In the genomic region with DNA sequence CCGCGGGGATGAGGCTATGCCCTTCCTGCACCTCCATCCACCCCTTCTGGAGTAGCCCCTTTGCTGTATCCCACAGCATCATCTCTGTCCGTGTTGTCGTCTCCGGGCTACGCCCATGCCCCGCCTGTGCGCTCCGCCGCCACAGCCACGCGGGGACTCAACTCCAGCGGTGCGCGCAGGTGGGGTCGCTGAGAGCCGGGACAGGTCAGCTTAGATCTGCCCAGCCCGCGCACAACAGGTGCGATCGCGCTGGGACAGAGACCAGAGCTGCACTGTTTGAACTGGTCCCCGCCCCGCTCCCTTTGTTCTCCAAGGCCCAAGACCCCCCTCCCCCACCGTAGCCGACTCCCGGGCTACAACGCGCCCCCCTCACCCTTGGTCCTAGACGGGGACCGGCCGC, we compare ENCODE assay signal across 9 mouse cellular contexts. TPM values are rescaled to one million over a fixed set of nuclear protein-coding genes. Genes with fewer than 3 reads are reported as not detected.
A peak's percentile ranks its signal among the peaks of the same experiment; 100 is the strongest.
DNase-seq lines count a peak whose midpoint lies in the region; ATAC-seq lines count a peak whose summit lies in the region.
"Had no signal": no experiment of that assay in that cellular context is flagged by ENCODE, and none has a peak within 500 bp of the region (broad histone marks: within the 10 kb centered on the region; RNA-seq: fewer than 3 reads in every experiment).

No protein-coding gene starts in this region.

- peak overlapping the region; percentile 96 for H3K9ac ChIP-seq in midbrain, embryonic 11.5 days (ENCODE audit: low read length)

- under 1% methylated on average over 28 of the region's 32 CpGs for WGBS in midbrain, embryonic 11.5 days

- peaks cover 11% of the 10 kb centered on the region; the same call in 1 of the 2 replicates for H3K36me3 ChIP-seq in midbrain, embryonic 11.5 days (ENCODE audit: control insufficient read depth, insufficient read depth, low read length)

- H3K27me3 ChIP-seq in midbrain, embryonic 11.5 days (ENCODE audit: control insufficient read depth, insufficient read depth, low read length): no peaks in the 10 kb centered on the region

- H3K4me2 ChIP-seq in midbrain, embryonic 11.5 days: peak overlapping the region; percentile 69

- ATAC-seq in erythroblast, adult 5-6 weeks (replicated peaks; ENCODE audit: low FRiP score, poor library complexity, severe bottlenecking): peak; percentile 51
- ATAC-seq in inflammation-experienced regulatory T-cells, adult 6 months: peak; percentile 11
- peak; percentile 84 for ATAC-seq in midbrain, embryonic 11.5 days (ENCODE audit: low FRiP score)

- peak overlapping the region; percentile 92 for H3K27ac ChIP-seq in midbrain, embryonic 11.5 days (ENCODE audit: low read depth, low read length)
- H3K27ac ChIP-seq: macrophage had no signal

- no peaks in the 10 kb centered on the region for H3K9me3 ChIP-seq in midbrain, embryonic 11.5 days (ENCODE audit: control insufficient read depth, low read length)

- peaks cover 22% of the 10 kb centered on the region for H3K4me1 ChIP-seq in midbrain, embryonic 11.5 days (ENCODE audit: control insufficient read depth, insufficient read depth, low read length)

- peak; percentile 62 for DNase-seq in layer of hippocampus, adult 11-12 months (ENCODE audit: low spot score)
- DNase-seq in layer of hippocampus, adult 9-11 months: no peak
- DNase-seq in R1 (ENCODE audit: low read depth, low spot score): peak; percentile 90
- DNase-seq in midbrain, embryonic 11.5 days (ENCODE audit: low spot score, missing footprints): no peak
- no peak for DNase-seq in frontal cortex, adult 2 months (ENCODE audit: extremely low spot score in 1 of 2, low spot score in 1 of 2)
- no peak for DNase-seq in adrenal gland, adult 2 months

- H3K4me3 ChIP-seq in midbrain, embryonic 11.5 days (ENCODE audit: low read depth, low read length): peak overlapping the region; percentile 87

RNA-seq across cellular contexts. Expression of a gene that starts 0.4 kb away (rescaled TPM):
- total RNA-seq in erythroblast, adult 5-6 weeks (2015; ENCODE audit: low replicate concordance): not detected in 2 replicates
- 0.34 TPM in 1 of 2 replicates, not detected in the other for total RNA-seq in erythroblast, adult 5-6 weeks (2017; ENCODE audit: low replicate concordance)
- polyA plus RNA-seq in inflammation-experienced regulatory T-cells, adult 6 months (2017; shearing (Covaris generic)): under 1 TPM in 2 of 3 experiments, not detected in 1; 0.74 to 0.89 TPM
- 97.9 and 110 TPM in 2 replicates for polyA plus RNA-seq in midbrain, embryonic 11.5 days (2014; fragmentation: Nextera tagmentation; extraction: Ambion mirVana)
- 883 and 1,085 TPM in 2 replicates for polyA plus RNA-seq in frontal cortex, adult 2 months (2012; rRNA removed)
- 1 to 10 TPM; 7.7 to 9.1 TPM for total RNA-seq in adrenal gland, adult 2 months (2021)
- 18.4 and 21.8 TPM in 2 replicates for polyA plus RNA-seq in adrenal gland, adult 2 months (2012; rRNA removed)
- polyA plus RNA-seq: macrophage had no signal

RNA-seq across cellular contexts. Expression of a gene that starts 5.8 kb away (rescaled TPM):
- 6.3 and 13.8 TPM in 2 replicates for total RNA-seq in erythroblast, adult 5-6 weeks (2015; ENCODE audit: low replicate concordance)
- total RNA-seq in erythroblast, adult 5-6 weeks (2017; ENCODE audit: low replicate concordance): 0.68 and 0.84 TPM in 2 replicates
- 10 to 100 TPM in 2 of 3 experiments, 1 to 10 TPM in 1; 9.1 to 16.0 (median 15.9) TPM for polyA plus RNA-seq in inflammation-experienced regulatory T-cells, adult 6 months (2017; shearing (Covaris generic))
- 53.9 and 64.6 TPM in 2 replicates for polyA plus RNA-seq in midbrain, embryonic 11.5 days (2014; fragmentation: Nextera tagmentation; extraction: Ambion mirVana)
- 45.3 and 48.2 TPM in 2 replicates for polyA plus RNA-seq in frontal cortex, adult 2 months (2012; rRNA removed)
- total RNA-seq in adrenal gland, adult 2 months (2021): 10 to 100 TPM; 26.6 to 29.4 TPM
- polyA plus RNA-seq in adrenal gland, adult 2 months (2012; rRNA removed): 60.6 and 60.7 TPM in 2 replicates

RNA-seq across cellular contexts. Expression of a gene that starts 10.7 kb away (rescaled TPM):
- 6.1 TPM in 1 of 2 replicates, not detected in the other for total RNA-seq in erythroblast, adult 5-6 weeks (2015; ENCODE audit: low replicate concordance)
- total RNA-seq in erythroblast, adult 5-6 weeks (2017; ENCODE audit: low replicate concordance): 0.43 TPM in 1 of 2 replicates, not detected in the other
- polyA plus RNA-seq in inflammation-experienced regulatory T-cells, adult 6 months (2017; shearing (Covaris generic)): 1 to 10 TPM; 1.9 to 8.2 (median 5.2) TPM
- polyA plus RNA-seq in midbrain, embryonic 11.5 days (2014; fragmentation: Nextera tagmentation; extraction: Ambion mirVana): 1.2 and 2.0 TPM in 2 replicates
- 37.1 and 54.6 TPM in 2 replicates for polyA plus RNA-seq in frontal cortex, adult 2 months (2012; rRNA removed)
- total RNA-seq in adrenal gland, adult 2 months (2021): 10 to 100 TPM in 1 of 2 experiments, 1 to 10 TPM in 1; 8.2 to 11.4 TPM
- polyA plus RNA-seq in adrenal gland, adult 2 months (2012; rRNA removed): 207 and 268 TPM in 2 replicates

RNA-seq across cellular contexts. Expression of a gene that starts 17.0 kb away (rescaled TPM):
- total RNA-seq in erythroblast, adult 5-6 weeks (2015; ENCODE audit: low replicate concordance): 11.7 and 24.2 TPM in 2 replicates
- 19.4 and 31.6 TPM in 2 replicates for total RNA-seq in erythroblast, adult 5-6 weeks (2017; ENCODE audit: low replicate concordance)
- polyA plus RNA-seq in inflammation-experienced regulatory T-cells, adult 6 months (2017; shearing (Covaris generic)): 10 to 100 TPM; 69.8 to 91.0 (median 81.9) TPM
- polyA plus RNA-seq in midbrain, embryonic 11.5 days (2014; fragmentation: Nextera tagmentation; extraction: Ambion mirVana): 67.4 and 70.7 TPM in 2 replicates
- polyA plus RNA-seq in frontal cortex, adult 2 months (2012; rRNA removed): 111 and 131 TPM in 2 replicates
- total RNA-seq in adrenal gland, adult 2 months (2021): 10 to 100 TPM; 85.8 to 98.6 TPM
- 69.2 and 76.8 TPM in 2 replicates for polyA plus RNA-seq in adrenal gland, adult 2 months (2012; rRNA removed)

RNA-seq across cellular contexts. Expression of a gene that starts 20.0 kb away (rescaled TPM):
- total RNA-seq in erythroblast, adult 5-6 weeks (2015; ENCODE audit: low replicate concordance): 0.84 TPM in 1 of 2 replicates, not detected in the other
- not detected in 2 replicates for total RNA-seq in erythroblast, adult 5-6 weeks (2017; ENCODE audit: low replicate concordance)
- polyA plus RNA-seq in inflammation-experienced regulatory T-cells, adult 6 months (2017; shearing (Covaris generic)): under 1 TPM in 1 of 3 experiments, not detected in 2; 0.35 TPM
- 0.59 and 1.00 TPM in 2 replicates for polyA plus RNA-seq in midbrain, embryonic 11.5 days (2014; fragmentation: Nextera tagmentation; extraction: Ambion mirVana)
- polyA plus RNA-seq in frontal cortex, adult 2 months (2012; rRNA removed): 6.1 and 6.3 TPM in 2 replicates
- 1 to 10 TPM; 1.0 to 1.2 TPM for total RNA-seq in adrenal gland, adult 2 months (2021)
- 10.3 and 12.7 TPM in 2 replicates for polyA plus RNA-seq in adrenal gland, adult 2 months (2012; rRNA removed)

Comparison
In these comparisons a context has a peak if more than half of its experiments do, and no peak if none do; other contexts are left out.
1. DNase-seq: peak in layer of hippocampus, adult 11-12 months (single experiment) and R1 (single experiment); none in layer of hippocampus, adult 9-11 months (single experiment), midbrain, embryonic 11.5 days (single experiment), frontal cortex, adult 2 months (0 of 2) and adrenal gland, adult 2 months (single experiment).
2. ATAC-seq: peak in every context shown above with its lines; median percentile 84 in midbrain, embryonic 11.5 days; 51 in erythroblast, adult 5-6 weeks; 11 in inflammation-experienced regulatory T-cells, adult 6 months.
3. RNA of a gene that starts 0.4 kb away (polyA plus RNA-seq): 883 to 1,085 TPM in frontal cortex, adult 2 months, 97.9 to 110 TPM in midbrain, embryonic 11.5 days and 18.4 to 21.8 TPM in adrenal gland, adult 2 months; 0.74 to 0.89 TPM in inflammation-experienced regulatory T-cells, adult 6 months; every median in the first group is over 10 times any median in the second.